ENCODE assay signal across 27 mouse cellular contexts in the genomic region with DNA sequence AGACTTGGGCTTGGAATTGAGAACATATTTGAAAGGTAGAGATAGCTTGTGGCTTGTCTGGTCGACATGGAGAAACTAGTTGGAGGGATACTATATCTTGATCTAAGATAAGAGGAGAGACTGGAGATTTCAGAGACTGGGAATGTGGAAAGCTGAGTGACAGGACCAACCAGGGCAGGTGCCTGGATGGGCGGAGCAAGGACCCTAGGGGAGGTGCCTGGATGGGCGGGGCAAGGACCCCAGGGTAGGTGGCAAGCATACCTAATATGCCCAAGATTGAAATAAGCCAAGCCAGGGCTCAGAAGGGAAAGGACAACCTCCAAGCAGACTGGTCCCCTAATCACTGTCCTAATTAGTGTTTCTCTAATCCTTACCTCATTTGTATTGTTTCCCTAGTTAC. TPM values are rescaled to one million over a fixed set of nuclear protein-coding genes. Genes with fewer than 3 reads are reported as not detected.
DNase-seq lines count a peak whose midpoint lies in the region; ATAC-seq and TF ChIP-seq lines count a peak whose summit lies in the region.
"Had no signal": no experiment of that assay in that cellular context is flagged by ENCODE, and none has a peak within 500 bp of the region (broad histone marks: within the 10 kb centered on the region; RNA-seq: fewer than 3 reads in every experiment).

No protein-coding gene starts in this region.

- H3K4me3 ChIP-seq in heart, embryonic 10.5 days, result no peak overlapping the region
- H3K4me3 ChIP-seq in stomach, postnatal 0 days (ENCODE audit: low read depth, low read length), result no peak overlapping the region
- H3K4me3 ChIP-seq: embryonic facial prominence, embryonic 13.5 days; embryonic facial prominence, embryonic 15.5 days; erythroblast, embryonic 14.5 days; forebrain, embryonic 10.5 days; forebrain, embryonic 12.5 days had no signal

- no peak for TF ChIP-seq CTCF in brain, embryonic 14.5 days (IDR thresholded peaks at IDR 0.05; ENCODE audit: borderline replicate concordance, extremely low read depth, insufficient read depth, insufficient read length)
- TF ChIP-seq CTCF in stomach, postnatal 0 days (IDR thresholded peaks at IDR 0.05; ENCODE audit: low read depth), result no peak

- no peaks in the 10 kb centered on the region for H3K4me1 ChIP-seq in heart, embryonic 10.5 days
- H3K4me1 ChIP-seq in stomach, postnatal 0 days (replicated peaks; ENCODE audit: control insufficient read depth, insufficient read depth), result no peaks in the 10 kb centered on the region
- H3K4me1 ChIP-seq: forebrain, embryonic 12.5 days had no signal

- no peak overlapping the region for H3K4me2 ChIP-seq in stomach, postnatal 0 days (replicated peaks; ENCODE audit: low read depth)
- H3K4me2 ChIP-seq: embryonic facial prominence, embryonic 13.5 days; embryonic facial prominence, embryonic 15.5 days; forebrain, embryonic 12.5 days had no signal

- no peak for TF ChIP-seq POLR2A in brain, embryonic 14.5 days (IDR thresholded peaks at IDR 0.05; ENCODE audit: borderline replicate concordance, extremely low read depth, insufficient read depth, insufficient read length, poor library complexity, severe bottlenecking)

- WGBS in heart, embryonic 10.5 days, result 41% methylated on average over 3 of the region's 3 CpGs
- 48% methylated on average over 3 of the region's 3 CpGs for WGBS in stomach, postnatal 0 days

- DNase-seq in heart, embryonic 10.5 days (ENCODE audit: low spot score), result peak; percentile 63
- no peak for DNase-seq in heart, postnatal 4 days
- DNase-seq in brain, embryonic 14.5 days (ENCODE audit: low read depth), result peak; percentile 1
- peak; percentile 11 for DNase-seq in stomach, postnatal 0 days (ENCODE audit: low spot score)
- no peak for DNase-seq in adrenal gland, adult 18-20 months (ENCODE audit: low spot score in 2 of 2)
- DNase-seq: adrenal gland, adult 8-10 months; adrenal gland, postnatal 14 days; adrenal gland, postnatal 36 days; cerebellum, adult 11 months; cerebellum, adult 18-20 months; cerebellum, adult 8-10 months; cerebellum, adult 9-11 months; cerebellum, postnatal 14 days; cerebellum, postnatal 36 days; embryo, embryonic 11 days had no signal

- peaks cover 6% of the 10 kb centered on the region; the same call in 1 of the 2 replicates for H3K27me3 ChIP-seq in heart, embryonic 10.5 days (ENCODE audit: insufficient read depth, poor library complexity, severe bottlenecking)
- no peaks in the 10 kb centered on the region for H3K27me3 ChIP-seq in stomach, postnatal 0 days (ENCODE audit: control insufficient read depth, insufficient read depth, low read length)
- H3K27me3 ChIP-seq: embryonic facial prominence, embryonic 13.5 days; embryonic facial prominence, embryonic 15.5 days; forebrain, embryonic 12.5 days had no signal

- H3K27ac ChIP-seq in heart, embryonic 10.5 days, result no peak overlapping the region
- H3K27ac ChIP-seq in stomach, postnatal 0 days (replicated peaks), result no peak overlapping the region
- H3K27ac ChIP-seq: embryonic facial prominence, embryonic 13.5 days; embryonic facial prominence, embryonic 15.5 days; forebrain, embryonic 10.5 days; forebrain, embryonic 12.5 days had no signal

- H3K9me3 ChIP-seq in heart, embryonic 10.5 days, result no peaks in the 10 kb centered on the region
- H3K9me3 ChIP-seq in stomach, postnatal 0 days (ENCODE audit: control insufficient read depth, low read length), result no peaks in the 10 kb centered on the region
- H3K9me3 ChIP-seq: embryonic facial prominence, embryonic 13.5 days; embryonic facial prominence, embryonic 15.5 days; forebrain, embryonic 10.5 days; forebrain, embryonic 12.5 days had no signal

- ATAC-seq in stomach, postnatal 0 days (ENCODE audit: low FRiP score, low TSS enrichment), result no peak
- ATAC-seq: forebrain, embryonic 14.5 days; forebrain, embryonic 16.5 days had no signal

- TF ChIP-seq EP300 in stomach, postnatal 0 days (optimal IDR thresholded peaks at IDR 0.05), result no peak

- no peaks in the 10 kb centered on the region for H3K36me3 ChIP-seq in heart, embryonic 10.5 days
- H3K36me3 ChIP-seq in stomach, postnatal 0 days (ENCODE audit: control insufficient read depth, insufficient read depth, low read length), result no peaks in the 10 kb centered on the region
- H3K36me3 ChIP-seq: embryonic facial prominence, embryonic 13.5 days; embryonic facial prominence, embryonic 15.5 days; forebrain, embryonic 10.5 days; forebrain, embryonic 12.5 days had no signal

- H3K9ac ChIP-seq in stomach, postnatal 0 days (ENCODE audit: low read length), result no peak overlapping the region
- H3K9ac ChIP-seq: embryonic facial prominence, embryonic 13.5 days; embryonic facial prominence, embryonic 15.5 days; forebrain, embryonic 12.5 days had no signal

RNA-seq across cellular contexts. Expression of a gene that starts 5.1 kb away (rescaled TPM):
- polyA plus RNA-seq in heart, embryonic 10.5 days (2016; fragmentation: Nextera tagmentation; extraction: Ambion mirVana), result 0.05 TPM in 1 of 2 replicates, not detected in the other
- total RNA-seq in heart, postnatal 4 days (2021), result not detected
- 0.29 and 0.57 TPM in 2 replicates for polyA plus RNA-seq in brain, embryonic 14.5 days (2012; rRNA removed)
- 30.7 and 42.9 TPM in 2 replicates for polyA plus RNA-seq in stomach, postnatal 0 days (2015; fragmentation: Nextera tagmentation; extraction: Ambion mirVana)
- not detected for total RNA-seq in adrenal gland, adult 18-20 months (2021)
- total RNA-seq: adrenal gland, adult 8-10 months; adrenal gland, postnatal 14 days; adrenal gland, postnatal 36 days; common myeloid progenitor, adult 5-6 weeks; MEL had no signal
- polyA plus RNA-seq: C2C12; erythroblast, embryonic 14.5 days; forebrain, embryonic 10.5 days; forebrain, embryonic 12.5 days; forebrain, embryonic 14.5 days; forebrain, embryonic 16.5 days had no signal

RNA-seq across cellular contexts. Expression of a gene that starts 13.5 kb away (rescaled TPM):
- 0.33 and 1.4 TPM in 2 replicates for polyA plus RNA-seq in heart, embryonic 10.5 days (2016; fragmentation: Nextera tagmentation; extraction: Ambion mirVana)
- not detected for total RNA-seq in heart, postnatal 4 days (2021)
- polyA plus RNA-seq in brain, embryonic 14.5 days (2012; rRNA removed), result 33.7 and 53.0 TPM in 2 replicates
- 504 and 557 TPM in 2 replicates for polyA plus RNA-seq in stomach, postnatal 0 days (2015; fragmentation: Nextera tagmentation; extraction: Ambion mirVana)
- total RNA-seq in adrenal gland, adult 18-20 months (2021), result not detected
- total RNA-seq: adrenal gland, adult 8-10 months; adrenal gland, postnatal 14 days; adrenal gland, postnatal 36 days; common myeloid progenitor, adult 5-6 weeks; MEL had no signal
- polyA plus RNA-seq: erythroblast, embryonic 14.5 days; forebrain, embryonic 14.5 days; forebrain, embryonic 16.5 days had no signal

RNA-seq across cellular contexts. Expression of a gene that starts 19.1 kb away (rescaled TPM):
- not detected in 2 replicates for polyA plus RNA-seq in heart, embryonic 10.5 days (2016; fragmentation: Nextera tagmentation; extraction: Ambion mirVana)
- under 1 TPM; 0.33 to 0.34 TPM for total RNA-seq in heart, postnatal 4 days (2021)
- polyA plus RNA-seq in brain, embryonic 14.5 days (2012; rRNA removed), result not detected in 2 replicates
- 3.3 and 4.7 TPM in 2 replicates for polyA plus RNA-seq in stomach, postnatal 0 days (2015; fragmentation: Nextera tagmentation; extraction: Ambion mirVana)
- total RNA-seq in adrenal gland, adult 18-20 months (2021), result not detected
- total RNA-seq: adrenal gland, adult 8-10 months; adrenal gland, postnatal 14 days; adrenal gland, postnatal 36 days; common myeloid progenitor, adult 5-6 weeks; ES-E14; MEL had no signal
- polyA plus RNA-seq: C2C12; embryonic facial prominence, embryonic 11.5 days; erythroblast, embryonic 14.5 days; forebrain, embryonic 10.5 days; forebrain, embryonic 12.5 days; forebrain, embryonic 14.5 days; forebrain, embryonic 16.5 days had no signal

RNA-seq across cellular contexts. Expression of a gene that starts 43.7 kb away (rescaled TPM):
- polyA plus RNA-seq in heart, embryonic 10.5 days (2016; fragmentation: Nextera tagmentation; extraction: Ambion mirVana), result not detected in 2 replicates
- not detected for total RNA-seq in heart, postnatal 4 days (2021)
- 0.09 and 0.18 TPM in 2 replicates for polyA plus RNA-seq in brain, embryonic 14.5 days (2012; rRNA removed)
- polyA plus RNA-seq in stomach, postnatal 0 days (2015; fragmentation: Nextera tagmentation; extraction: Ambion mirVana), result not detected in 2 replicates
- not detected for total RNA-seq in adrenal gland, adult 18-20 months (2021)
- total RNA-seq: adrenal gland, adult 8-10 months; adrenal gland, postnatal 14 days; adrenal gland, postnatal 36 days; common myeloid progenitor, adult 5-6 weeks; ES-E14; MEL had no signal
- polyA plus RNA-seq: C2C12; embryonic facial prominence, embryonic 11.5 days; erythroblast, embryonic 14.5 days; forebrain, embryonic 10.5 days; forebrain, embryonic 12.5 days; forebrain, embryonic 14.5 days; forebrain, embryonic 16.5 days had no signal

RNA-seq across cellular contexts. Expression of a gene that starts 52.0 kb away (rescaled TPM):
- polyA plus RNA-seq in heart, embryonic 10.5 days (2016; fragmentation: Nextera tagmentation; extraction: Ambion mirVana), result not detected in 2 replicates
- not detected for total RNA-seq in heart, postnatal 4 days (2021)
- polyA plus RNA-seq in brain, embryonic 14.5 days (2012; rRNA removed), result not detected in 2 replicates
- 0.10 TPM in 1 of 2 replicates, not detected in the other for polyA plus RNA-seq in stomach, postnatal 0 days (2015; fragmentation: Nextera tagmentation; extraction: Ambion mirVana)
- not detected for total RNA-seq in adrenal gland, adult 18-20 months (2021)
- total RNA-seq: adrenal gland, adult 8-10 months; adrenal gland, postnatal 14 days; adrenal gland, postnatal 36 days; common myeloid progenitor, adult 5-6 weeks; ES-E14; MEL had no signal
- polyA plus RNA-seq: C2C12; embryonic facial prominence, embryonic 11.5 days; embryonic facial prominence, embryonic 13.5 days; embryonic facial prominence, embryonic 15.5 days; erythroblast, embryonic 14.5 days; forebrain, embryonic 10.5 days; forebrain, embryonic 12.5 days; forebrain, embryonic 14.5 days; forebrain, embryonic 16.5 days had no signal

Comparison
In these comparisons a context has a peak if more than half of its experiments do, and no peak if none do; other contexts are left out.
1. DNase-seq: peak in heart, embryonic 10.5 days (single experiment), brain, embryonic 14.5 days (single experiment) and stomach, postnatal 0 days (single experiment); none in heart, postnatal 4 days (single experiment) and adrenal gland, adult 18-20 months (0 of 2).
2. RNA of a gene that starts 5.1 kb away (polyA plus RNA-seq): 30.7 to 42.9 TPM in stomach, postnatal 0 days; 0.29 to 0.57 TPM in brain, embryonic 14.5 days and 0.05 TPM in heart, embryonic 10.5 days; every median in the first group is over 10 times any median in the second.
3. RNA of a gene that starts 13.5 kb away (polyA plus RNA-seq): 504 to 557 TPM in stomach, postnatal 0 days and 33.7 to 53.0 TPM in brain, embryonic 14.5 days; 0.33 to 1.4 TPM in heart, embryonic 10.5 days; every median in the first group is over 10 times any median in the second.